Mouse (Mus musculus): ENCODE data around the gene Ykt6. TPM values are rescaled to one million over a fixed set of nuclear protein-coding genes. Genes with fewer than 3 reads are reported as not detected.

Ykt6 gene
- total and polyA plus RNA-seq, 3 experiments, result 76.5 to 98.1 (median 89.5) TPM

- H3K9ac ChIP-seq (ENCODE audit: control insufficient read depth, low read depth, low read length, poor library complexity, severe bottlenecking), result no peak overlapping the region
- H3K4me1 ChIP-seq (ENCODE audit: control insufficient read depth in 1 of 2, insufficient read depth in 2 of 2, low read length in 2 of 2), result no peaks in the 10 kb centered on the region
- no peaks in the 10 kb centered on the region for H3K36me3 ChIP-seq (ENCODE audit: control insufficient read depth in 1 of 2, insufficient read depth in 2 of 2, low read length in 2 of 2)
- no peak for TF ChIP-seq MYB (IDR thresholded peaks at IDR 0.05; ENCODE audit: low read depth, low read length)
- TF ChIP-seq JUND (IDR thresholded peaks at IDR 0.05; ENCODE audit: low read depth, low read length), result no peak
- no peak for TF ChIP-seq SMC3 (IDR thresholded peaks at IDR 0.05; ENCODE audit: low read depth, low read length)
- no peak for TF ChIP-seq KAT2A (conservative IDR thresholded peaks at IDR 0.05; ENCODE audit: low read depth, low read length)
- no peak for TF ChIP-seq E2F4 (IDR thresholded peaks at IDR 0.05; ENCODE audit: borderline replicate concordance, low read depth, low read length)
- no peak for TF ChIP-seq CHD1 (IDR thresholded peaks at IDR 0.05; ENCODE audit: low read depth, low read length)
- no peak for TF ChIP-seq ETS1 (IDR thresholded peaks at IDR 0.05; ENCODE audit: low read depth, low read length)
- no peak for TF ChIP-seq ZMIZ1 (IDR thresholded peaks at IDR 0.05; ENCODE audit: low read depth, low read length)
- TF ChIP-seq MYC (IDR thresholded peaks at IDR 0.05; ENCODE audit: low read depth, low read length), result no peak
- TF ChIP-seq BHLHE40 (IDR thresholded peaks at IDR 0.05; ENCODE audit: borderline replicate concordance, low read depth, low read length), result no peak
- no peak for TF ChIP-seq RAD21 (IDR thresholded peaks at IDR 0.05; ENCODE audit: low read depth, low read length)
- no peak for TF ChIP-seq RCOR1 (IDR thresholded peaks at IDR 0.05; ENCODE audit: low read depth, low read length)
- no peak for TF ChIP-seq TAL1 (IDR thresholded peaks at IDR 0.05; ENCODE audit: low read length)
- no peak for TF ChIP-seq ZKSCAN1 (IDR thresholded peaks at IDR 0.05; ENCODE audit: low read depth, low read length)
- H3K79me2 ChIP-seq (ENCODE audit: control insufficient read depth, insufficient read depth, low read length, poor library complexity), result no peaks in the 10 kb centered on the region
- H3K4me3 ChIP-seq (ENCODE audit: control insufficient read depth in 1 of 2, insufficient read depth in 1 of 2, low read depth in 2 of 2, low read length in 2 of 2), result no peak overlapping the region
- H3K27me3 ChIP-seq (ENCODE audit: control insufficient read depth in 1 of 2, insufficient read depth in 2 of 2, low read length in 2 of 2), result no peaks in the 10 kb centered on the region
- H3K27ac ChIP-seq (ENCODE audit: control insufficient read depth, low read depth, low read length), result no peak overlapping the region
- H3K9me3 ChIP-seq (replicated peaks; ENCODE audit: insufficient read depth, low read length), result no peaks in the 10 kb centered on the region
- DNase-seq (ENCODE audit: low read depth, low spot score), result no peak
Measured at GRCm38 (mm10) chr11:5980108-5980507, 24.6 kb downstream of the Ykt6 start.

DNA sequence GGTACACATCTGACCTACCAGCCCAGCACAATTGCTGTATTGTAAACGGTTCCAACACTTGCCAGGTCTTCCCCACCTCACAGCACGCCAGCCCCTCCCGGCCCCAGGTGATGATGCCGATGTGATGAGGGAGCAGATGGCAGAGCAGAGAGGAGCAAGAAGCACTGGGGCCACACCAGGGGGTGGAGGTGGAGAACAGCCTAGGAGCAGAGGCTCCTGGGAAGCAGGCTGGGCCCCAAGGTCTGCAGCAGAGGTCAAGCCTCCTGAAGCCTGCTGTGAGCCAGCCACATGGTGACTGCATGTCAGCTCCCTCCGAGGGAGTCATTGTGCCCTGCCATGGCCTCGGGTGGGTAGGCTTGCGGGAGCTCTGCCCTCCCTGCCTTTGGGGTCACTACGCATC lies 25.1 kb downstream of the Ykt6 start:
- no peak for DNase-seq (ENCODE audit: low read depth, low spot score)
- Histone ChIP-seq H3K27me3 (ENCODE audit: control insufficient read depth in 1 of 2, insufficient read depth in 2 of 2, low read length in 2 of 2) (no peaks in the 10 kb centered on the region), H3K9me3 (replicated peaks; ENCODE audit: insufficient read depth, low read length) (no peaks in the 10 kb centered on the region), H3K4me3 (ENCODE audit: control insufficient read depth in 1 of 2, insufficient read depth in 1 of 2, low read depth in 2 of 2, low read length in 2 of 2) (no peak overlapping the region), H3K36me3 (ENCODE audit: control insufficient read depth in 1 of 2, insufficient read depth in 2 of 2, low read length in 2 of 2) (no peaks in the 10 kb centered on the region), H3K27ac (ENCODE audit: control insufficient read depth, low read depth, low read length) (no peak overlapping the region), H3K79me2 (ENCODE audit: control insufficient read depth, insufficient read depth, low read length, poor library complexity) (no peaks in the 10 kb centered on the region), H3K4me1 (ENCODE audit: control insufficient read depth in 1 of 2, insufficient read depth in 2 of 2, low read length in 2 of 2) (no peaks in the 10 kb centered on the region), H3K9ac (ENCODE audit: control insufficient read depth, low read depth, low read length, poor library complexity, severe bottlenecking) (no peak overlapping the region)
- no peak for TF ChIP-seq ETS1 (IDR thresholded peaks at IDR 0.05; ENCODE audit: low read depth, low read length)
- no peak for TF ChIP-seq MAZ (IDR thresholded peaks at IDR 0.05; ENCODE audit: low read depth, low read length)
- no peak for TF ChIP-seq GATA1 (IDR thresholded peaks at IDR 0.05; ENCODE audit: low read depth, low read length)
- no peak for TF ChIP-seq MXI1 (IDR thresholded peaks at IDR 0.05; ENCODE audit: low read depth, low read length)
- no peak for TF ChIP-seq UBTF (IDR thresholded peaks at IDR 0.05; ENCODE audit: borderline replicate concordance, insufficient read depth, low read depth, low read length)
- TF ChIP-seq ZKSCAN1 (IDR thresholded peaks at IDR 0.05; ENCODE audit: low read depth, low read length), result no peak
- no peak for TF ChIP-seq TBP (IDR thresholded peaks at IDR 0.05; ENCODE audit: low read depth, low read length)
- TF ChIP-seq USF1 (IDR thresholded peaks at IDR 0.05; ENCODE audit: low read depth, low read length), result no peak
- TF ChIP-seq E2F4 (IDR thresholded peaks at IDR 0.05; ENCODE audit: borderline replicate concordance, low read depth, low read length), result no peak
- no peak for TF ChIP-seq ELF1 (IDR thresholded peaks at IDR 0.05; ENCODE audit: low read depth, low read length)
- TF ChIP-seq ZNF384 (IDR thresholded peaks at IDR 0.05; ENCODE audit: low read depth, low read length), result no peak
- TF ChIP-seq USF2 (IDR thresholded peaks at IDR 0.05; ENCODE audit: borderline replicate concordance in 1 of 2, insufficient read depth in 1 of 2, low read depth in 1 of 2, low read length in 2 of 2), result no peak
- no peak for TF ChIP-seq MAFK (IDR thresholded peaks at IDR 0.05; ENCODE audit: borderline replicate concordance, low read depth, low read length)
- no peak for TF ChIP-seq POLR2AphosphoS2 (IDR thresholded peaks at IDR 0.05; ENCODE audit: low read length)
- TF ChIP-seq POLR2AphosphoS5 (IDR thresholded peaks at IDR 0.05; ENCODE audit: borderline replicate concordance, low read depth, low read length), result no peak
- TF ChIP-seq HCFC1 (IDR thresholded peaks at IDR 0.05; ENCODE audit: low read depth, low read length), result no peak
- no peak for TF ChIP-seq SMC3 (IDR thresholded peaks at IDR 0.05; ENCODE audit: low read depth, low read length)

Data from MEL (cell line).